Mouse (Mus musculus) liver, postnatal 0 days (tissue): ENCODE measurements around the gene Lig4. TPM values are rescaled to one million over a fixed set of nuclear protein-coding genes. Genes with fewer than 3 reads are reported as not detected.

Experiments
- ATAC-seq: fragments of 200-750 bp; cut with Nextera tagmentation; 2 replicates; pipeline ENCODE4 v1.8.0; 2017; ENCODE audit warnings: mild to moderate bottlenecking, moderate library complexity
- DNase-seq: peaks from one replicate; pipeline ENCODE4 v3.0.0-alpha.2; 2016
- H3K27ac ChIP-seq: fragments of 300-500 bp; sonication (generic); 2 replicates; pipeline ENCODE4 v1.5.1; 2014; ENCODE audit warnings: antibody characterized with exemption, moderate library complexity, mild to moderate bottlenecking, low read depth
- H3K27me3 ChIP-seq: fragments of 300-500 bp; sonication (generic); 2 replicates; pipeline ENCODE4 v1.6.1; 2014; ENCODE audit warnings: low read length, control low read depth, mixed read lengths; ENCODE audit not compliant: insufficient read depth
- H3K36me3 ChIP-seq: fragments of 300-500 bp; sonication (generic); replicated peaks from 2 replicates; pipeline ENCODE4 v1.6.1; 2014; ENCODE audit warnings: mild to moderate bottlenecking, control low read depth, low read length, moderate library complexity, mixed read lengths; ENCODE audit not compliant: insufficient read depth
- H3K4me1 ChIP-seq: fragments of 300-500 bp; sonication (generic); 2 replicates; pipeline ENCODE4 v1.6.1; 2014; ENCODE audit warnings: antibody characterized with exemption, mild to moderate bottlenecking, control low read depth; ENCODE audit not compliant: insufficient read depth
- H3K4me2 ChIP-seq: fragments of 300-500 bp; sonication (generic); 2 replicates; pipeline ENCODE4 v1.6.1; 2014; ENCODE audit warnings: low read depth, mild to moderate bottlenecking, low read length, moderate library complexity, mixed read lengths
- H3K4me3 ChIP-seq: fragments of 300-500 bp; sonication (generic); 2 replicates; pipeline ENCODE4 v1.5.1; 2014; ENCODE audit warnings: low read depth, low read length
- H3K9ac ChIP-seq: fragments of 300-500 bp; sonication (generic); replicated peaks from 2 replicates; pipeline ENCODE4 v1.6.1; 2014; ENCODE audit warnings: mild to moderate bottlenecking, moderate library complexity
- H3K9me3 ChIP-seq: fragments of 300-500 bp; sonication (generic); 2 replicates; pipeline ENCODE4 v1.6.1; 2016; ENCODE audit warnings: mild to moderate bottlenecking, control low read depth, low read length, mixed read lengths
- CTCF ChIP-seq: sonication (generic); IDR thresholded peaks from 2 replicates; pipeline ENCODE4 v1.5.1; 2016; ENCODE audit warnings: antibody characterized with exemption, low read depth
- EP300 ChIP-seq: IDR thresholded peaks from 2 replicates; pipeline ENCODE4 v1.6.1; 2016; ENCODE audit warnings: antibody characterized with exemption, low read depth, mild to moderate bottlenecking
- WGBS: fragments of 180-500 bp; shearing (Covaris S2); extraction: QIAGEN DNeasy Blood & Tissue Kit; methylation state at CpG from one replicate; pipeline ENCODE4 v1.1.7; 2014; ENCODE audit not compliant: insufficient replicate concordance; 5-methylcytosine and 5-hydroxymethylcytosine counted together
- polyA plus RNA-seq: library from polyadenylated mRNA; unstranded; fragments of >200 nt; fragmentation: Nextera tagmentation; extraction: Ambion mirVana; gene quantifications from 2 replicates; pipeline ENCODE4 v1.2.1, GENCODE M21; 2015

The Lig4 gene
- 1.2 and 1.3 TPM in 2 replicates for polyA plus RNA-seq

GRCm38 (mm10) chr8:9977573-9978314 lies at the start of gene Lig4, which contains the start of gene Abhd13:
TSS of gene Lig4 (minus strand) at chr8:9977686.
TSS of gene Abhd13 (plus strand) at chr8:9977707.
- H3K9ac ChIP-seq, result peak within 1 kb of the TSS; percentile 84
- peak within 1 kb of the TSS; percentile 89 for H3K27ac ChIP-seq
- H3K36me3 ChIP-seq, result peaks cover 12% of the 10 kb centered on the region
- ATAC-seq, result peak; percentile 78
- H3K27me3 ChIP-seq, result no peaks in the 10 kb centered on the region
- peak within 1 kb of the TSS; percentile 83 for H3K4me3 ChIP-seq
- H3K4me2 ChIP-seq, result peak within 1 kb of the TSS; percentile 69
- H3K9me3 ChIP-seq, result no peaks in the 10 kb centered on the region
- TF ChIP-seq CTCF (no peak), EP300 (no peak)
- DNase-seq, result peak; percentile 98
- under 1% methylated on average over 65 of the region's 68 CpGs for WGBS
- peaks cover 17% of the 10 kb centered on the region for H3K4me1 ChIP-seq

DNA sequence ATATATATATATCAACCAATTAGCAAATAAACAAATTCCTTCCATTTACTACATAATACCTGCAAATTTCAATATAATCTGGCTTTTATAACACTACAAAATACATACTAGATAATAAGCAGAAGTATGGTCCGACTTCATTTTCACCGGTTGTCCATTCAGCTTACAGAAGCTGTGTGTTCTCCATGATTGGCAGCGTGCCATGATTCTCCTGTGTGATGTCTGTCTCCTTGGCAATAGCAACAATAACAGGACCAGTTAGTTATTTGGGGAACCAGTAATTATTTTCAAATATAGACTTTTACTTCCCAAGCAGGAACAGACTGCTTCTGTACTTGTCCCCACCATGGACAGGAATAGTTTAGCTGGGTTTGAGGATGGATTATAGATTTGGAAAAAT lies 39.7 kb upstream of the Lig4 start:
- no peak overlapping the region for H3K4me2 ChIP-seq
- no peak overlapping the region for H3K9ac ChIP-seq
- H3K27ac ChIP-seq, result no peak overlapping the region
- no peaks in the 10 kb centered on the region for H3K4me1 ChIP-seq
- WGBS, result 84% methylated on average over 3 of the region's 3 CpGs
- H3K4me3 ChIP-seq, result no peak overlapping the region
- TF ChIP-seq CTCF (no peak), EP300 (no peak)
- ATAC-seq, result no peak
- no peaks in the 10 kb centered on the region for H3K27me3 ChIP-seq
- no peaks in the 10 kb centered on the region for H3K36me3 ChIP-seq
- H3K9me3 ChIP-seq, result no peaks in the 10 kb centered on the region
- no peak for DNase-seq

GRCm38 (mm10) chr8:10016252-10016651 lies 38.8 kb upstream of the Lig4 start:
- no peaks in the 10 kb centered on the region for H3K36me3 ChIP-seq
- 84% methylated on average over 1 of the region's 1 CpGs for WGBS
- H3K4me2 ChIP-seq, result no peak overlapping the region
- no peaks in the 10 kb centered on the region for H3K9me3 ChIP-seq
- ATAC-seq (no peak), DNase-seq (no peak)
- H3K9ac ChIP-seq, result no peak overlapping the region
- H3K4me1 ChIP-seq, result no peaks in the 10 kb centered on the region
- H3K4me3 ChIP-seq, result no peak overlapping the region
- no peak for TF ChIP-seq CTCF
- TF ChIP-seq EP300, result no peak
- H3K27me3 ChIP-seq, result no peaks in the 10 kb centered on the region
- no peak overlapping the region for H3K27ac ChIP-seq

DNA sequence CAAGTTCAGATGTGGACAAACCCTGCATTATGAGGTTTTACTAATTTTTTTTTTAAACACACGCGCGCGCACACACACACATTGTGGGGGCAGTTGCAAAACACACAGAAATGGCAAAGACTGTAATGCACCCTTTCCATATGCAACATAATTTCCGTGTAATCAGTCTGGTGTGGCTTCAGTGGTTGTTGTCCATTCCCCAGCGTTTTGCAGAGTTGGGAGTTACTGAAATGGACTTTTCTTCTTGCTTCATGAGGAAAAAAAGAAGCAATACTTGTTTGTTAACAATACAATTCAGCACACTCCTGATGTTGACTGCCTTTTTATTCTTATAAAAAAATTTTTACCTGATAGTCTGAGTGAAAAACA lies 30.2 kb upstream of the Lig4 start:
- Histone ChIP-seq H3K27me3 (peaks cover 6% of the 10 kb centered on the region; the same call in 1 of the 2 replicates), H3K9ac (no peak overlapping the region), H3K36me3 (no peaks in the 10 kb centered on the region), H3K4me1 (0 out of 2 replicates have a peak, but pooled peaks cover 4% of the 10 kb centered on the region), H3K4me2 (peak overlapping the region; percentile 68), H3K4me3 (peak overlapping the region; percentile 40), H3K9me3 (no peaks in the 10 kb centered on the region), H3K27ac (no peak overlapping the region)
- DNase-seq (no peak), ATAC-seq (no peak)
- TF ChIP-seq EP300 (no peak), CTCF (no peak)
- WGBS, result 32% methylated on average over 6 of the region's 6 CpGs

GRCm38 (mm10) chr8:10006986-10007659 lies 29.6 kb upstream of the Lig4 start:
- Histone ChIP-seq H3K27ac (no peak overlapping the region), H3K36me3 (no peaks in the 10 kb centered on the region), H3K9me3 (no peaks in the 10 kb centered on the region), H3K9ac (peak overlapping the region; percentile 38; the same call in 1 of the 2 replicates), H3K4me3 (peak overlapping the region; percentile 40), H3K4me2 (peak overlapping the region; percentile 68), H3K27me3 (peaks cover 6% of the 10 kb centered on the region; the same call in 1 of the 2 replicates), H3K4me1 (0 out of 2 replicates have a peak, but pooled peaks cover 4% of the 10 kb centered on the region)
- DNase-seq, result no peak
- TF ChIP-seq EP300, result no peak
- 6% methylated on average over 29 of the region's 29 CpGs for WGBS
- no peak for ATAC-seq
